Mouse (Mus musculus) thymus, postnatal 4 days (tissue): ENCODE results near the gene Nrros.
"Not testable (repeated sequence)": the region's sequence is repeated elsewhere in the genome, so short reads cannot be mapped to it uniquely, and the experiment has no call there.

ENCODE experiments used
- DNase-seq: peaks from one replicate; pipeline ENCODE4 v3.0.0; 2021

Nrros gene

DNA sequence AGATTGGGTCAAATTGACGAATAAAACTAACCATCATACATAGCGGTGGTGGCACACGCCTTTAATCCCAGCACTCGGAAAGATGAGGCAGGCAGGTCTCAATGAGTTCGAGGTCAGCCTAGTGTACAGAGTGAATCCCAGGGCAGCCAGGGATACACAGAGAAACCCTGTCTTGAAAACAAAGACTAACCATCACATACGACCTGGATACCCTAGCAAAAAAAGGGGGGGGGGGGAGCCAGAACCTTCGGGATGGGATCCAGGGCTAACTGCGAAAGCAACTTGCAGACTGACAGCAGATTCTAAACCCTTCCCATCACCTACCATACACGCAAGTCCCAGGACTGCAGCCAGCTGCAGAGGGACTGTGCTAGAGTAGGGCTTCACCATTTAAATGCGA lies 51.0 kb downstream of the Nrros start:
- no peak for DNase-seq

DNA sequence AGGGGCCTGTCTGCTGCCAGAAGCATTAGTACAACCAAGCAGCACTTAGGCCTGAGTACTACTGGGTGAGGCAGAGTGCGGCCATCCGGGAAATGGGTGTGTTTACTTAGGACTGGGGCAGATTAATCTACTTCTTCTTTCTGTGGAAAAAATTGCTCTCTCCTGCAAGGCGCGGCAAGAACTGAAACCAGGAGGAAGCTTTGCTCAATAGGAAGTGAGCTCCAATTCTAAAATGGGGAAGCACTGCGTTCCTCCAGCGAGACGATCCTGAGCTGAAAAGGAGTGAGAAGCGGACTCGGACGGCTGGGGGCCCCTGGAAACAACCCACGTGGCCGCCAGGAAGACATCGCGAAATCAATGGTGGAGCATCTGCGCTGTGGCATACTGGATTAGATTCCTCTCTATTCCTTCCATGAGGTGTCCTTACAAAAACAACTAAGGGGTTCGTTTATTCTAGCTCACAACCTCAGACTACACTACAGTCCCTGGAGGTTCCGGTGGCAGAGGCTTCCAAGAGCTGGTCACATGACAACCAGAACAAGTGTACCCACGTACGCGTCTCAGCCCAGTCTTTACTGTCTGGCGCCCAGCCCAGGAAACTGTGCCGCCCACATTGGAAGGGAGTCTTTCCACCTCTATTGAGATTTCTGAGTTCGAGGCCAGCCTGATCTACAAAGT lies 51.7 kb downstream of the Nrros start:
- peak; percentile 60 for DNase-seq

DNA sequence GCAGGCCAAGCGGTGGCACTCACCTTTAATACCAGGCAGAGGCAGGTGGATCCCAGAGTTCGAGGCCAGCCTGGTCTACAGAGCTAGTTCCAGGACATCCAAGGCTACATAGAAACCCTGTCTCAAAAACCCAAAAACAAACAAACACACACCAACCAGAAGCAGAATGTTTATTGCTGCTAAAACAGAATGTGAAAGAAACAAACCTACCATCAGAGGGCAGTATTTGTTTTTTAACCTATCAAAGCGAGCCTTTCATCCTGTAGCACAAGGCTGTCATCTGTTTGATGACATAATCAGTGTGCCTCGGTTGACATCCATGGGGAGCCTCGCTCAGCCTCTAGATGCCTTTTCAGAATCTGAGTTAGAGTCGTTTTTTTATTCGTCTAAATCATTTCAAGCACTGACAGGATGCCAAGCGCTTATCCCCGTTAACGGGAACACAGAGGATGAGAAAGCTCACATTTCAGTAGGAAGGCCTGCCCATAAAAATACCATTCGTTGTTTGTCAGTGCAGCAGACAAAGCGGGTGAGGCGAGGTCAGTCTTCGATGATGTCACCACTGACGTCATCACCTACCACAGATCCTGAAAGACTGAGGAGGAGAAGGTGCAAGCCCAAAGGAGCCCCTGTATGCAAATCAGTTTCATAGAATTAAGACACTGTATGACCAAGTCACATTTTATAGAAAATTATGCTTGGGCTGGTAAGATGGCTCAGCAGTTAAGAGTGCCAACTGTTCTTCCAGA lies 54.3 kb downstream of the Nrros start:
- no peak for DNase-seq

DNA sequence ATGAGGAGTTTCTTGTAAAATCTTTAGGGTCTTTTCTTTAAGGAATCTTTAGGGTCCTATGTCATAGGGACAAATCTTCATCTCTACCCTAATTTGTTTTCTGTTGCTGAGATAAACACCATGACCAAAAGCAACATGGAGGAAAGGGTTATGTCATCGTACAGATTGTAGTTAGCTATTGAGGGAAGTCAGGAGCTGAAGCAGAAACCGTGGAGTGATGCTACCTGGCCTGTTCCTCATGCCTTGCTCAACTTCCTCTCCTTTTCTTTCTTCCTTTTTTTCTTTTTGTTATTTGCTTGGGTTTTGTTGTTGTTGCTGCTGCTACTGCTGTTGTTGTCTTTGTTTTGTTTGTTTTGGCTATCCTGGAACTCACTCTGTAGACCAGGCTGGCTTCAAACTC lies 56.8 kb downstream of the Nrros start:
- DNase-seq = no peak

DNA sequence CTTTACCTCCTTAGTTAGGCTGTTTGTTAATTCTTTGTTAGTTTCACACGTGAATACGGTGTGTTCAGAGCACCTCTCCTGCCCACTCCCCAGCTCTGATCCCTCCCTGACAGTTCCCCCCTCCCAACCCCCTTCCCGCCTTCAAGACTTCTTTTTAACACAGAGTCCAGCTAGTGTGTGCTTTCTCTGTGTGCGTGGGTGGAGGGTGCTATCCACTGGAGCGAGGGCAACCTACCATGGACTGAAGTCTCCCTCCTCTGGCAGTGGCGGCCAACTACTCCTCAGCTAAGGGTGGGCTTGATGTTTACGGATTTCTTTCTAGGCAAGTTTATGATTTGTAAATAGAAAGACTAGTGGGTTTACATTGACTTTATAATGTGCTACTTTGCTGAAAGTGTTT lies 57.2 kb downstream of the Nrros start:
- DNase-seq = peak; percentile 76

DNA sequence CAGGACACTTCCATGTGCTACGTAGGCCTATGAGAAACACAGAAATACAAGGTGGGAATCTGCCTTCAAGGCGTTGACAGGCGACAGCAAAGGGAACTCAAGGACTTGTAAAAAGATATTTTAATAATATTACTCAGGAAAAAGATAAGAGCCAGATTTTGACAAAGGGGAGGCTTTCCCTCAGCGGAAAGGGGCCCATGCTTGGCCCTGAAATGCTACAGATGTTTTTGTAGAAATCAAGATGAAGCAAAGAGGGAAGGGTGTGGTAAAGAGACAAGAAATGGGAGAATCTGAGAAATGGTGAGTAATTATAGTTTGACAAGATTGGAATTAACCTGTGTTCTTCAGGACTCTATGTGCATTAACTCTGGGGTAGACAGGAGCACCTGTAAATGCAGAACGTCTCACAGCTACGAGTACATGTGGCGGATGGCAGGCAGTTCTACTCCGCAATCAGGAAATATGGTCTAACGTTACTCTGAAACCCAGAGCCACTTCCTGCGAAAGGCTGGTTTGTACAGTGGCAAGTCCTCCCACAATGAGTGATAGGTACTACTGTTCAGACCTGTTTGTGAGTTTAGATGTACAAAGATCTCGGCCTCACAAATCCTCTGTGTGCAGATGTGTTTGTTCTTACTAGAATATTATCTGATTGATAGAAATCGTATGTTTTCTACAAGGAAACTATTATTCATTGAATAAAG lies 57.9 kb downstream of the Nrros start:
- peak; percentile 69 for DNase-seq

DNA sequence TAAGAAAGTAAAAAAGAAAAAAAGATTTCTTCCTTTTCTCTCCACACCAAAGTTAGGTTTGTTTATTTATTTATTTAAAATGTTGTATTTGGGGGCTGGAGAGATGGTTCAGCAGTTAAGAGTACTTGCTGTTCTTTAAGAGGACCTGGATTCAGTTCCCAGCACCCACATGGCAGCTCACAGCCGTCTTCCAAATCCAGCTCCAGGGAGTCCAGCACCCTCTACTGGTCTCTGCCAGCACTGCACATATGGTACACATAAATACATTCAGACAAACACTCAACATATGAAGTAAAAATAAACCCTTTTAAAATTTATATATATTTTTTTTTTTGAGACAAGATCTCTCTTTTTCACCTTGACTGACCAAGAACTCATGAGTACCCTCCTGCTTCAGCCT lies 59.7 kb downstream of the Nrros start:
- DNase-seq = peak; percentile 38

DNA sequence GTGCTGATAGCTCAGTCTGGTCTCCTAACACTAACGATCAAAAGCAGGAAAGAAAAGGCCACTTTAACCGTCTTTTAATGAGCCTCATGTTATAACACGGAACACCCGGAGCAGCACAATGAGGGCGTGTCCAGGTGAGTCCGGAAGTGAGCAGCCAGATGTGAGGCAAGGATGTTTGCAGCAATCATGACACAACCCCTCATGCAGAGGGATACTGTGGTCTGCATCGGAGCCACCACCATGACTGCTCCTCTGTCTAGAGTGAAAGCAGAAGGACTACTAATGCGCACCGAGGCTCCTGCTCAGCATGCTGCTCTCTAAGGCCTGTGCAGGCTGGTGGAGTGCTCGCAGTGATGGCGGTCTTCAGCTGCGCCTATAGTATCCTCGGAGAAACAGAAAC lies 63.1 kb downstream of the Nrros start:
- no peak for DNase-seq

DNA sequence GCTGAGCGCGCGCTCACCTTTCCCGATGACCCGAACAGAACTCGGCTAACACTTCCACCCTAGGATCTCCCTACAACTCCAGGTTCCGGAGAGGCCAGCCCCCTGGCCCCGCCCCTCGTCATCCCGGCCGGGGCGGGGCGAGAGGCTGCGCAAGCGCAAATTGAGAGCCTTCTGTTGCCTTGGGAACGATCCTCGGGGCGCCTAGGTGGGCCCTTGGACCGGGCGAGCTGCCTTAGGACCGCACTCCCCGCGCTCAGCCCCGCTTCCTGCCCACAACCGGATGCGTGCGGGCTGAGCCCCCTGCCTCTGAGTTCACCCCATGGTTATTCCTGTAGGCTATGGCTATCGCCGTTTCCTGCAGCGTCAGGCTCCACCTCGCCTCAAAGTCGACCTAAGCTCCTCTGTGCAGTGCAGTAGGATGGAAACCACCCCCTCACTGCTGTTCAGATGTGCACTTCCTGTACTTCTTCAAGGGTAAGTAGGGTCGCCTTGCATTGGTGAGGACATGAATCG lies 65.7 kb downstream of the Nrros start, which contains the start of the genes Pigx and Cep19:
Gene Pigx, minus strand, starts transcription at position 103 of the 513 bp plus-strand sequence.
Gene Cep19, plus strand, starts transcription at position 163 of the 513 bp plus-strand sequence.
- peak; percentile 92 for DNase-seq

DNA sequence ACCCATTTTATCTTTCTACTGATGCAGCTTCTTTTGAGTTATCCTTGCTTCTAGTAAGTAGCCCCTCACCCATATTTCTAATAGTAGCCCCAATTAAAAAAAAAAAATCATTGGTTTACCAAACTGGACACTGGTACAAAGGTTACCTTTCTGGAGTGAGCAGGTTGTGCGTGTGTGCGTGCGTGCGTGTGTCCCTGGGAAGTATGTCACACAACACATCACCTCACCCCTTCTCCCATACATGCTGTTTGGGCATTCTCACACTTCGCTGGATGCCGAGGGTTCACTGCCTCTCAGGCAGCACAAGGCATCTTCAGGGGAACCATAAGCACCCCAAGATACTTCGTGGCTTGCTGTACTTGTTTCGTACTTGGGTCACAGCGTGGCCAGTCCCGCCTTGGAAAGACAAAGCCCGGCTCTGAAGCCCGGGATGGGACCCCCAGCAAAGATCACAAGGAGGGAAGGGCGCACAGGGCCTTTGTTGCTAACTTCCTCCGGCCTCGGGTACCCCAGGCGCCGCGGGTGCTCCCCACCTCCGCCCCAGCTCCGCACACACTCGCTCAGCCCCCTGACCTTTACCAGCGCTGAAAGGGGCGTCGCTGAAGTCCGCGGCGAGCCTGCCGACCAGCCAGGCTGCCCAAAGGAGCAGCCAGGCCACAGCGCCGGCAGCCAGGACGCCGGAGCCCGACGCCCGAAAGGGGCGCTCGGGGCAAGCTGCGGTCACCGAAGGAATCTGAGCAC lies 66.3 kb downstream of the Nrros start:
- peak; percentile 71 for DNase-seq

DNA sequence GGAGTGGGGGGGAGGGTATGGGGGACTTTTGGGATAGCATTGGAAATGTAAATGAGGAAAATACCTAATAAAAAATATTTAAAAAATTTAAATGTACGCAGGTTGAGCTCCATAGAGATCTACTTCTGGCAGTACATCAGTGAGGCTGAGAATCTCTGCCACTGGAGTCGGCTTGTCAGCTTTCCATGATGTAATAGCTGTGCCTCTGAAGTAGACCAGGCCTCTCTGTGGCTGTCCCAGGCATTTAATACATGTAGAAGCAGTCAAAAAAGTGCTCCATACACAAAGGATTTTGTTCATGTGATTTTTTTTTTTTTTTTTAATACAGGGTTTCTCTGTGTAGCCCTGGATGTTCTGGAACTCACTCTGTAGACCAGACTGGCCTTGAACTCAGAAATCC lies 67.6 kb downstream of the Nrros start:
- not testable (repeated sequence) for DNase-seq
